Mouse (Mus musculus) CD8-positive naive resting alpha-beta T cell, adult 57 days (primary cell): ENCODE data around the gene Lcn2. TPM values are rescaled to one million over a fixed set of nuclear protein-coding genes. Genes with fewer than 3 reads are reported as not detected.

Source experiments
- total RNA-seq: library from RNA; stranded (reverse); gene quantifications from one replicate; pipeline ENCODE4 v1.2.4, GENCODE M21; 2023

Gene Lcn2
- total RNA-seq, result 2.4 TPM

GRCm38 (mm10) chr2:32387706-32388490 lies at the start of gene Lcn2:
TSS of gene Lcn2 (minus strand) at chr2:32388252.

DNA sequence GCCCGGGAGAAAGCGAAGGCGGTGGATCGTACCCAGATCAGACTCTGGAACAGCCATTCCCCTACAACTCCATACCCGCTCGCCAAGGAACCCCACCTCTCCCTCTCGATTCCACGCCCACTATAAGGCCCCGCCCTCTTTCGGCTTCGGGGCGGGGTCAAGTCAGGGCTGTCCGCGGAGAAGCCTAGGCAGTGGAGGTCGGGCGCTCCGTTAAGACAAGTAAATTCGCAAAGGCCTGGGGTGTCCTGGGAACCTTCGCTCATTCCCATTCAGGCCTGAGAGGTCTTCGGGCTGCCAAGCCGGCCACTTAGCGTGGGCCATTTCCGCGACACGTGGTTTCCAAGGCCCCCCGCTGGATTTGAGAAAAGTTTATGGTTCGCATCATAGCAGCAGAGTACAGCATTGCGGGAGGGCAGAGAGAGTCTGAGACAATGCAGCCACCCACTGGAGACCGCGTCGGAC lies 7.5 kb upstream of the Lcn2 start, which contains the start of gene Ptges2:
Gene Ptges2 (plus strand): TSS at position 413 of the 462 bp plus-strand sequence.

GRCm38 (mm10) chr2:32381775-32382223 lies 6.3 kb downstream of the Lcn2 start, which contains the start of gene 1110008P14Rik:
TSS of gene 1110008P14Rik (minus strand) at chr2:32381938.

DNA sequence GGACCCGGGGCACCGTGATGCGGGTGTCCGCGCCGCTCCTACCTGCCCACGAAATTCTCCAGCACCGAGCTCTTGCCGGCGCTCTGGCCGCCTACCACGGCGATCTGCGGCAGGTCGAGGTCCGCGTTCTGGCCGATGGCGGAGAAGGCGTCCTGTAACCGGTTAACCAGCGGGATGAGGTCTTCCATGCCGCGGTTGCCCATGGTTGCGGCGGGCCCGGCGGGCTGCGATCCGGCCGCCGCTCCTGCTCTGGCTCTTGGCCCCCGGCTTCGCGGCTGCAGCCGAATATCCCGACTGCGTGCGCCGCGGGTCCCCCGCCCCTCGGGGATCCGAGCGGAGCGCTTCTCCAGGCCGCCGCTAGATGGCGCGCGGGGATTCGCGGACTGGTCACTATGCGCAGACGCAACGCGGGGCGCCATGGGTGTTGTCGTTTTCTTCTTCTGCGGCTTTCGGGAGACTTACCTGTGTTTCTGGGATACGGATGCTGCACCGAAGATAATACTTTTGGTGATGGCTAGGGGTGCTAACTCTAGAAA lies 35.0 kb downstream of the Lcn2 start, which contains the start of gene Dnm1:
Gene Dnm1 (minus strand): TSS at position 332 of the 536 bp plus-strand sequence.

GRCm38 (mm10) chr2:32352151-32353006 lies 35.7 kb downstream of the Lcn2 start, which contains the start of gene Ciz1:
TSS of gene Ciz1 (plus strand) at chr2:32352327.

Other genes starting within 250 kb of the Lcn2 start
- gene Prrc2b, start 237.2 kb downstream of the Lcn2 start, total RNA-seq, result 147 TPM
- 12.8 TPM for gene Pomt1, start 151.7 kb downstream of the Lcn2 start, total RNA-seq
- gene Uck1, start 128.1 kb downstream of the Lcn2 start, total RNA-seq, result 103 TPM
- gene Golga2, start 100.9 kb downstream of the Lcn2 start, total RNA-seq, result 49.5 TPM
- gene Swi5, start 100.2 kb downstream of the Lcn2 start, total RNA-seq, result 72.3 TPM
- gene Ciz1, start 35.9 kb downstream of the Lcn2 start, total RNA-seq, result 137 TPM
- not detected for gene Dnm1, start 34.9 kb downstream of the Lcn2 start, total RNA-seq
- gene 1110008P14Rik, start 6.3 kb downstream of the Lcn2 start, total RNA-seq, result 23.0 TPM
- 8.5 TPM for gene Ptges2, start 7.6 kb upstream of the Lcn2 start, total RNA-seq
- gene Naif1, start 62.2 kb upstream of the Lcn2 start, total RNA-seq, result 4.7 TPM
- gene Slc25a25, start 63.2 kb upstream of the Lcn2 start, total RNA-seq, result 65.7 TPM
- 137 TPM for gene Fam102a, start 147.1 kb upstream of the Lcn2 start, total RNA-seq
- 63.7 TPM for gene Dpm2, start 182.6 kb upstream of the Lcn2 start, total RNA-seq
- gene Pip5kl1, start 186.5 kb upstream of the Lcn2 start, total RNA-seq, result 0.89 TPM
- not detected for gene 9430097D07Rik, start 187.4 kb upstream of the Lcn2 start, total RNA-seq
- gene St6galnac4, start 198.8 kb upstream of the Lcn2 start, total RNA-seq, result 21.0 TPM
- 2.3 TPM for gene St6galnac6, start 211.5 kb upstream of the Lcn2 start, total RNA-seq
- gene Ak1, start 233.5 kb upstream of the Lcn2 start, total RNA-seq, result not detected